Mouse (Mus musculus): ENCODE data around the gene Akain1.

Akain1 gene

GRCm38 (mm10) chr17:69487116-69487515, 48.0 kb downstream of the Akain1 start:
- DNase-seq = no peak

GRCm38 (mm10) chr17:69487884-69488283, 48.8 kb downstream of the Akain1 start:
- DNase-seq = no peak

GRCm38 (mm10) chr17:69488826-69489225, 49.7 kb downstream of the Akain1 start:
- no peak for DNase-seq

GRCm38 (mm10) chr17:69492368-69492767, 53.2 kb downstream of the Akain1 start:
- no peak for DNase-seq

- no peak for DNase-seq
Observed at GRCm38 (mm10) chr17:69495531-69495930, 56.4 kb downstream of the Akain1 start.

GRCm38 (mm10) chr17:69496125-69496524, 57.0 kb downstream of the Akain1 start:
- no peak for DNase-seq

- DNase-seq = no peak
Observed at GRCm38 (mm10) chr17:69497315-69497714, 58.2 kb downstream of the Akain1 start.

- DNase-seq = no peak
Observed at GRCm38 (mm10) chr17:69498913-69499312, 59.8 kb downstream of the Akain1 start.

- no peak for DNase-seq
Observed at GRCm38 (mm10) chr17:69499441-69499840, 60.3 kb downstream of the Akain1 start.

- no peak for DNase-seq
Observed at GRCm38 (mm10) chr17:69506070-69506469, 66.9 kb downstream of the Akain1 start.

- DNase-seq = no peak
Observed at GRCm38 (mm10) chr17:69516344-69516907, 77.3 kb downstream of the Akain1 start.

GRCm38 (mm10) chr17:69531472-69531871, 92.3 kb downstream of the Akain1 start:
- no peak for DNase-seq

All from lung, adult 18-20 months (tissue).